Mouse (Mus musculus) G1E (cell line): Measurements from ENCODE around the gene Olfr424.

Experiments used
- CTCF ChIP-seq: IDR thresholded peaks from 2 replicates; pipeline ENCODE4 v1.5.1; 2012; ENCODE audit warnings: low read depth, low read length, inconsistent platforms, mixed read lengths
- GATA1 ChIP-seq: IDR thresholded peaks from 2 replicates; pipeline ENCODE4 v1.6.1; 2012; ENCODE audit warnings: borderline replicate concordance, low read length, inconsistent platforms, mixed read lengths

DNA sequence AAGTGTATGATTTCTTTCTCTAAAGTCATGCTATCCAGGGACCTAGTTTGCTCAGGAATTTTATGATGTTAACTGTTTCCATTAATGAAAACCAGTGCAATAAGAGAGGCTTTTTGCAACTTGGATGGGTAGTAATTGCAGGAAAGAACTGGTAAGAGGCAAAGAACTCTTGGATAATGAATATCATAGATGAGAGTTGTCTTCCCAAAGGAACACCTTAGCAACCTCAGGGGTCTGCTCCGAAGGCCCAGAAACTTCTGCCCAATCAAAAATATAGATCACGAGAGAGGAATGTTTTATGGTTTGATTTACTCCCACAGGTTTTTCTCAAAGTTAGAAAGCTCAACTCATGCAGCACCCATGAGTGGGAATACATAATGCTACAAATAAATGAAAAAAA lies 47.3 kb upstream of the Olfr424 start, which contains the start of gene Olfr429:
- TF ChIP-seq CTCF: no peak
- no peak for TF ChIP-seq GATA1
